Mouse (Mus musculus): ENCODE measurements at regions not wholly inside any gene's neighbourhood (a gene's known extent, or its start where the extent isn't known, plus 50 kb on each side); places are given as distances from the start of the nearest gene placed in this dataset.

GRCm38 (mm10) chr16:51048650-51049049 lies 457.7 kb upstream of the Ccdc54 start:
- TF ChIP-seq POLR2A (IDR thresholded peaks at IDR 0.05; ENCODE audit: borderline replicate concordance, extremely low read depth, low read depth, low read length), result no peak
- TF ChIP-seq CTCF (IDR thresholded peaks at IDR 0.05; ENCODE audit: insufficient read depth, low read length), result no peak

Measured in lung, adult 2 months (tissue).